Mouse (Mus musculus): Measurements from ENCODE around the gene Galt. TPM values are rescaled to one million over a fixed set of nuclear protein-coding genes. Genes with fewer than 3 reads are reported as not detected.

The Galt gene
- total RNA-seq (2014; rRNA removed; ENCODE audit: low replicate concordance) (95.0 and 96.8 TPM in 2 replicates), polyA plus RNA-seq (2015; fragmentation: Nextera tagmentation; extraction: Ambion mirVana) (69.8 and 70.9 TPM in 2 replicates)

DNA sequence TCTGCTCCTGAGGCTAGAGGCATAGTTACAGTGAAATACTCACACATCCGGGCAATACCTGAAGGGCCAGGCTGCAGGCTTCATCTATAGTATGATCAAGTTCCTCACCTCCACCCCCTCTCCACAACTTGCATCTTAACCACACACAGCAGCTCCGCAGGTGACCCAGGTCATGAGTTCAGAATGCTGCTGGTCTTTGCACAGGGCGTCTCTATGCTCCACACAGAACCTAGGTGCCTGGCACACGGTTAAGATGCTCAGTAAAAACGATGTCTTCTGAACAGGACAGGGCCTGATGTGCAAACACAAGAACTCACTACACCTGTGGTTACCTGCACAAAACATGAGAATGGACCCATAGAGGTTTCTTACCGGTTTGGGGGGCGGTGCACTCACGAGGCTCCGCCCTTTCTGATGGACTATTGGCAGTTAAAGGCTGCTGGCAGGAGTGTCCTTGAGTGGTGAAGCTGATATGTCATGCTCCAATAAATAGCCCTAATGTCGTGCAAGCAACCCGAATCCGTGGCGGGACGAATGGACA lies at the start of gene Galt:
Galt (plus strand) TSS at position 432 of the 541 bp plus-strand sequence.
- Histone ChIP-seq H3K4me1 (ENCODE audit: control insufficient read depth, insufficient read depth) (peaks cover 18% of the 10 kb centered on the region), H3K36me3 (replicated peaks; ENCODE audit: control insufficient read depth, insufficient read depth, low read length) (peaks cover 21% of the 10 kb centered on the region), H3K4me3 (ENCODE audit: low read depth, low read length) (peak within 1 kb of the TSS; percentile 76), H3K27me3 (ENCODE audit: control insufficient read depth, insufficient read depth, low read length) (no peaks in the 10 kb centered on the region), H3K4me2 (ENCODE audit: low read depth, low read length) (peak within 1 kb of the TSS; percentile 93), H3K9me3 (replicated peaks; ENCODE audit: control insufficient read depth, low read length) (no peaks in the 10 kb centered on the region), H3K9ac (replicated peaks; ENCODE audit: low read depth, low read length) (peak within 1 kb of the TSS; percentile 91), H3K27ac (ENCODE audit: low read depth) (peak within 1 kb of the TSS; percentile 96)
- peak; percentile 47 for ATAC-seq (ENCODE audit: insufficient read depth, low read depth)
- 13% methylated on average over 14 of the region's 14 CpGs for WGBS
- DNase-seq (ENCODE audit: low spot score): peak; percentile 28
- no peak for TF ChIP-seq CTCF (IDR thresholded peaks at IDR 0.05; ENCODE audit: low read depth)
- no peak for TF ChIP-seq EP300 (IDR thresholded peaks at IDR 0.05; ENCODE audit: low read depth)

DNA sequence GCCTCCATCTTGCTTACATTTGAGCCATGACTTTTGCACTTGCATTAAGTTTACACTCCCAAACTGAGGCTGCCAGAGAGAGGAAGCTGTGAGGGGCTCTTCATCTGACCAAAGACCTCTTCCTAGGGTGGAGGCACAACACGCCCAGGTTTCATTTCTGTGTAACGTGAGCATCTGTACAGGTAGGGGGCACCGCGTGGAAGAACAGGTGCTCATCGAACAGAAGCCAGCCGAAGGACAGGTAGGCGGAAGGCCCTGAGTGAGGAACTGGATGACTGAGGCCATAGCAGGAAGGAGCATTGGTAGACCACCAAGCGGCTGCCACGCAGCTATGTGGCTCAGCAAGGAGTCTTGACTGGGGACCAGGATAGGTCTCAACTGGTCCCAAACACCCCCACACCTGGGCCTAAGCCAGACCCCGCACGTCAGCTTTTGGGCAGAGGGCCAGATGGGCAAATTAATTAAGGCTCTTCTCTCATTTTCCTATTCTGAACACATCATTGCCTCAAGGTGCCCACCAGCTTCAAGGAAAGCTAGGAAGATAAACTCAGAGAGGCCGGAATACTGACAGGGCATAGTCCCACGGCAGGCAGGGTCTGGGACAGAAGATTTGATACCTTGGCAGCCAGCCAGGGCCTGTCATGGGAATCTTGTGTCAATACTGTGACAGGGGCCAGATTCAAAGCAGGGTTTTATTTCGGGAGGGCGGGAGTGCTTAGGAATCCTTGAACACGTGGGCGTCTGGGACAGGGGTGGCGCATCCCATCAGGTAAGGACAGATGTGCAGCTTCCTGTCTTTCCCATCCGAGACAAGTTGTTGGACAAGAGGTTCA lies 48.9 kb upstream of the Galt start:
- no peak overlapping the region for H3K27ac ChIP-seq (ENCODE audit: low read depth)
- ATAC-seq (ENCODE audit: insufficient read depth, low read depth) (0 out of 2 replicates have a peak, but pooled peaks have one; percentile 15), DNase-seq (ENCODE audit: low spot score) (no peak)
- H3K36me3 ChIP-seq (replicated peaks; ENCODE audit: control insufficient read depth, insufficient read depth, low read length): no peaks in the 10 kb centered on the region
- H3K4me1 ChIP-seq (ENCODE audit: control insufficient read depth, insufficient read depth): no peaks in the 10 kb centered on the region
- no peak overlapping the region for H3K4me3 ChIP-seq (ENCODE audit: low read depth, low read length)
- no peak overlapping the region for H3K9ac ChIP-seq (replicated peaks; ENCODE audit: low read depth, low read length)
- no peaks in the 10 kb centered on the region for H3K9me3 ChIP-seq (replicated peaks; ENCODE audit: control insufficient read depth, low read length)
- TF ChIP-seq EP300 (IDR thresholded peaks at IDR 0.05; ENCODE audit: low read depth): no peak
- no peak for TF ChIP-seq CTCF (IDR thresholded peaks at IDR 0.05; ENCODE audit: low read depth)
- H3K4me2 ChIP-seq (ENCODE audit: low read depth, low read length): no peak overlapping the region
- WGBS: 54% methylated on average over 19 of the region's 19 CpGs
- H3K27me3 ChIP-seq (ENCODE audit: control insufficient read depth, insufficient read depth, low read length): peaks cover 18% of the 10 kb centered on the region

DNA sequence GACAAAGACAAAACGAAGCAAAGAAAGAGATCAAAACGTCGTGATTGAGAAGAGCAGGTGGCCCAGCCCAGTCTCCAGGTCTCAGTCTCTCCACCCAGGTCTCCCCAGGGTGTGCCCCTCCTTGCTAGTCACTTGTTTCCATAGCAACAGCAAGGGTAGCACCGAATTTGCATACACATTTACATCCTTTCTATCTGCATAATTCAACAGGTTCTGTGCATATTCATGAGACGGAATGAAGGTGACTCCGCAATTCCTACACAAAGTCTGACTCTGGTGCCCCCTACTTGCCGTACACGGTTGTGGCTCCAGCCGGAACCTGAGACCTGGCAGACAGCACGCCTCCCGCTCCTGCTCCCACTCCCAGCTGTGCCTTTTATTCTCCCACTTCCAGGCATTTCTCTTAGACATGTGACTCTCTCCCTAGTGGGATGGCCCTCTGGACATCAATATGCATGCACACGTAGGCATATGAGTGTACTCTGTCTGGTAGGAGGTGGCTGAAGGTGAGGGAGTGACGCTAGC lies 48.0 kb upstream of the Galt start:
- 0 out of 2 replicates have a peak, but pooled peaks cover 7% of the 10 kb centered on the region for H3K36me3 ChIP-seq (replicated peaks; ENCODE audit: control insufficient read depth, insufficient read depth, low read length)
- no peak overlapping the region for H3K9ac ChIP-seq (replicated peaks; ENCODE audit: low read depth, low read length)
- ATAC-seq (ENCODE audit: insufficient read depth, low read depth): peak; percentile 59
- DNase-seq (ENCODE audit: low spot score): peak; percentile 50
- 3% methylated on average over 13 of the region's 13 CpGs for WGBS
- no peaks in the 10 kb centered on the region for H3K9me3 ChIP-seq (replicated peaks; ENCODE audit: control insufficient read depth, low read length)
- H3K4me1 ChIP-seq (ENCODE audit: control insufficient read depth, insufficient read depth): peaks cover 5% of the 10 kb centered on the region; the same call in 1 of the 2 replicates
- no peak overlapping the region for H3K27ac ChIP-seq (ENCODE audit: low read depth)
- peaks cover 18% of the 10 kb centered on the region for H3K27me3 ChIP-seq (ENCODE audit: control insufficient read depth, insufficient read depth, low read length)
- H3K4me2 ChIP-seq (ENCODE audit: low read depth, low read length): no peak overlapping the region
- no peak overlapping the region for H3K4me3 ChIP-seq (ENCODE audit: low read depth, low read length)
- no peak for TF ChIP-seq EP300 (IDR thresholded peaks at IDR 0.05; ENCODE audit: low read depth)
- TF ChIP-seq CTCF (IDR thresholded peaks at IDR 0.05; ENCODE audit: low read depth): peak; percentile 53

DNA sequence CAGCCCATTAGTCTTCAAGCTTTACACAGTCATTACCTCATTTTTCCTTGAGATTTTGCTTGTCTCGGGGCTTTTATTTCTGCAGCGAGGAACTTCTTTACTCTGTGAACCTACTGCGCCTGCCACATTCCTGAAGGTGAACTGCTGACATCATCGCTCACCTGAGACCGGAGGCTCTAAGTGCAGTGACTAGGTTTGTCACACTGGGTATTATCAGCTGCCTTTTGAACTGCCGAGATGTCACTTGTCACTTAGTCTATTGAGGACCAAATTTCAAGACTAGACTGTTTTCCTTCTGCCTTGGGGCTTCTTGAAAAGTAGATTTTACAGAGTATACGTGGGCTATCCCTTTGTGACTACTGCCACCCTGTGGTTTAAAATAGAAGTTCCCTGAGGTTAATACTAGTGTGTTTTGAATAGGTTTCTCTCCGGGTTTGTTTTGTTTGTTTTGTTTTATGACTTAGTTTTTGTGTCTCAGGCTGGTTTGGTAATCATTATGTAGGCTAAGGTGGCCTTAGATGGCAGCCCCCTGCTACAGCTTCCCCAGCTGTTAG lies 46.8 kb upstream of the Galt start:
- DNase-seq (ENCODE audit: low spot score) (peak; percentile 69), ATAC-seq (ENCODE audit: insufficient read depth, low read depth) (no peak)
- 39% methylated on average over 8 of the region's 8 CpGs for WGBS
- Histone ChIP-seq H3K27ac (ENCODE audit: low read depth) (no peak overlapping the region), H3K4me1 (ENCODE audit: control insufficient read depth, insufficient read depth) (peaks cover 14% of the 10 kb centered on the region), H3K4me2 (ENCODE audit: low read depth, low read length) (no peak overlapping the region), H3K4me3 (ENCODE audit: low read depth, low read length) (no peak overlapping the region), H3K9ac (replicated peaks; ENCODE audit: low read depth, low read length) (no peak overlapping the region), H3K36me3 (replicated peaks; ENCODE audit: control insufficient read depth, insufficient read depth, low read length) (0 out of 2 replicates have a peak, but pooled peaks cover 7% of the 10 kb centered on the region), H3K27me3 (ENCODE audit: control insufficient read depth, insufficient read depth, low read length) (peaks cover 18% of the 10 kb centered on the region), H3K9me3 (replicated peaks; ENCODE audit: control insufficient read depth, low read length) (no peaks in the 10 kb centered on the region)
- TF ChIP-seq EP300 (IDR thresholded peaks at IDR 0.05; ENCODE audit: low read depth): no peak
- TF ChIP-seq CTCF (IDR thresholded peaks at IDR 0.05; ENCODE audit: low read depth): peak; percentile 66

DNA sequence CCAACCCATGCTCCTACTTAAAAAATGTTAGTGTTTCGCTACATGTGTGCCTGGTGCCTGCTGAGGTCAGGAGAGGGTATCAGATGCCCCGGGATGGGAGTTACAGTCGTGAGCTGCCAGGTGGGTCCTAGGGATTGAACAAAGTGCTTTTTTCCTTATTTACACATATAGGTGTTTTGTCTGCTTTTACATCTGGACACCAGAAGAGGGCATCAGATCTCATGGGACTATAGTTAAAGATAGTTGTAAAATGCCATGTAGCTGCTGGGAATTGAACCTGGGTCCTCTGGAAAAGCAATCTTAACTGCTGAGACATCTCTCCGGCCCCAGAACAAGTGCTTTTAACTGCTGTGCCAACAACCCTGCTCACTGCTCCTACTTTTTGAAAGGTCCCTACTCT lies 44.8 kb upstream of the Galt start:
- H3K36me3 ChIP-seq (replicated peaks; ENCODE audit: control insufficient read depth, insufficient read depth, low read length): 0 out of 2 replicates have a peak, but pooled peaks cover 7% of the 10 kb centered on the region
- H3K9ac ChIP-seq (replicated peaks; ENCODE audit: low read depth, low read length): no peak overlapping the region
- H3K27ac ChIP-seq (ENCODE audit: low read depth): no peak overlapping the region
- TF ChIP-seq EP300 (IDR thresholded peaks at IDR 0.05; ENCODE audit: low read depth) (no peak), CTCF (IDR thresholded peaks at IDR 0.05; ENCODE audit: low read depth) (no peak)
- no peaks in the 10 kb centered on the region for H3K9me3 ChIP-seq (replicated peaks; ENCODE audit: control insufficient read depth, low read length)
- WGBS: 63% methylated on average over 4 of the region's 4 CpGs
- ATAC-seq (ENCODE audit: insufficient read depth, low read depth) (no peak), DNase-seq (ENCODE audit: low spot score) (no peak)
- H3K4me3 ChIP-seq (ENCODE audit: low read depth, low read length): no peak overlapping the region
- H3K4me1 ChIP-seq (ENCODE audit: control insufficient read depth, insufficient read depth): peaks cover 18% of the 10 kb centered on the region
- H3K27me3 ChIP-seq (ENCODE audit: control insufficient read depth, insufficient read depth, low read length): peaks cover 8% of the 10 kb centered on the region
- no peak overlapping the region for H3K4me2 ChIP-seq (ENCODE audit: low read depth, low read length)
